Mouse (Mus musculus): ENCODE measurements around the gene Dlx4.

Dlx4 gene

DNA sequence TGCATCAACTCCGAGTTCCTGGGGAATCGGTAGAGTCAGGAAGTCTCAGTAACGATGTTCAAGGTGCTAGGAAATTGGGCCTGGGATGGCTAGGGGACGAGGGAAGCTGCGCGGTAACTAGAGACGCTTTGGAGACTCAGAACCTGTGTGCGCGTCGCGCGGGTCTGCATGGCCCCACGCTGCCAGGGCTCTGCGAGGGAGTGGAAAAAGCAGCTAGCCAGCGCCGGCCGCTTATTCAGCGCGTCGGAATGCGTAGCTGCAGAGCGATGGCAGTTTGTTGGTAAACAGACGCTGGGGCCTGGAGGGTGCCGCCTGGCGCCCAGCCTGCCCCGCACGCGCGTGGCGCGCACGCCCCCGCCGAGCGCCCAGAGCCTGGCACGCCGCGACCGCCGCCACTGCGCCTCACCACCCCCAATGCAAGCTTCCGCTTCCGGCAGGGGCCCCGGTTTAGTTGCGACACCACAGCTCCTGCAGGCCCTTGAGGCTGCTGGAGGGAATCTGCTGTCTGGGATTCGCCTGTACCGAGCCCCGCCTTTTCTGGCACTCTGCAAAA is at the start of gene Dlx4:
Gene Dlx4, minus strand, starts transcription at position 413 of the 553 bp plus-strand sequence.
- DNase-seq: peak; percentile 6

DNA sequence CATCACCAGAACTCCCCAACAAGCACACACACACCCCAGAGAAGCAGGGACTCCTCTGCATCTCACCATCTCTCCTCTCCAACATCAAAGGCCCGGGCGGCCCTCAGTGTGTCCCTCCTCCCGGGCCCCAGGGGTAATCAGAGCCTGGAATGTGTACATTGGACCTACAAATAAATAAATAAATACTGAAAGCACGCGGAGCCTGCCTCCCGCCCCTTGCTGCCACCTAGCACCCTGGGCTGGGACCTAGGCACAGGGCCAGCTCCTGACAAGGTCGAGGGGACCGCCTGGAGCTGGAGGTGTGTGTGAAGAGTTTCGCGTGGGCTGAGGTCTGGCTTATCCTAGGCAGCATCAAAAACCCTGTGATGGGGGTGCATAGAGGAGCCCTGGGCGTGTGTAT is 43.8 kb upstream of the Dlx4 start:
- DNase-seq: no peak

GRCm38 (mm10) chr11:95186826-95187225 is 40.8 kb upstream of the Dlx4 start:
- DNase-seq: no peak

- no peak for DNase-seq
Observed at GRCm38 (mm10) chr11:95185700-95186099, 39.6 kb upstream of the Dlx4 start.

GRCm38 (mm10) chr11:95184561-95184960 is 38.5 kb upstream of the Dlx4 start:
- no peak for DNase-seq

GRCm38 (mm10) chr11:95179311-95179710 is 33.2 kb upstream of the Dlx4 start:
- no peak for DNase-seq

- no peak for DNase-seq
Observed at GRCm38 (mm10) chr11:95165857-95166256, 19.8 kb upstream of the Dlx4 start.

DNA sequence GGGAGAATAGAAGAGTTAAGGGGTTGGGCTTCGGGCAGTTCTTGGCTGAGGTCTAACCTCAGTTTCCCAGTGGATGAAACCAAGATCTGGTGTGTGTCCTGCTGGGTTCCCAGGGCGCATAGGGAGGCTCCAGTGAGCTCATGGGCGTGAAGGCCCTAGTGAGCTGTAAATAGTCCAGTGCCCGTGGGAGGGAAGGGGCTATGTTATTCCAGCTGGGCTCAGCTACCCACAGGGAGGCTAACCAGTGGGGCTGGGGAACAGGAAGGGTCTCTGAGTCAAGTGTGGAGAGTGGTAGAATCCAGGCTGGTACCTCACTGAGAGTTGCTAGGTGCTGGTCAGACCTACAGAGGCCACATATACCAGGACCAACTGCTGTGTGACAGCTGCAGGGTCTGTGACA is 15.6 kb upstream of the Dlx4 start:
- DNase-seq: no peak

- no peak for DNase-seq
Observed at GRCm38 (mm10) chr11:95160693-95161092, 14.6 kb upstream of the Dlx4 start.

DNA sequence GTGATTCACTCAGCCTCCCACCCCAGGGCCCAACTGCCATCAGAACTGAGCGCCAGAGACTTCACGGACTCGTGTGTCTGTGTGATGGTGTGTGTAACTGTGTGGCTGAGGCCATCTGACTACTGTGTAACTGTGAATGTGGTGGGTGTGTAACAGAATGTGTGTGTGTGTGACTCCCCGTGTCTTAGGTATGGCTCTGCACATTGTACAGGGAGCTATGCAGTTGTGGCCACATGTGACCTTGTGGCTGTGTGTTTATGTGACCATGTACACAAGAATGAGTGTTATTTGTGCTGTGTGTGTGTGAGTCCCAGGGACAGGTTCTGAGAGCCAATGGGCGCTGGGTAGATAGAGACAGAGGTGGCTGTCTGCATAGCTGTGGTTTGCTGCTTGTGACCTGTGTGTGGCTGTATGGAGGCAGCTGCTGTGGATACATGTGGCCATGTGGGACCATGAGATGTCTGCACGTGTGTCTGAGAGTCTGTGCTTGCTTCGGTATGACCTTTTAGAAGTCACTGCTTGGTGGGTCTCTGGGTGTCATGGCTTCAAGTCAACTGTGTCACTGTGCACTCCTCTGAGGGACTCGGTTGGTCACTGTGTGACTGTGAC is 13.8 kb upstream of the Dlx4 start:
- no peak for DNase-seq

DNA sequence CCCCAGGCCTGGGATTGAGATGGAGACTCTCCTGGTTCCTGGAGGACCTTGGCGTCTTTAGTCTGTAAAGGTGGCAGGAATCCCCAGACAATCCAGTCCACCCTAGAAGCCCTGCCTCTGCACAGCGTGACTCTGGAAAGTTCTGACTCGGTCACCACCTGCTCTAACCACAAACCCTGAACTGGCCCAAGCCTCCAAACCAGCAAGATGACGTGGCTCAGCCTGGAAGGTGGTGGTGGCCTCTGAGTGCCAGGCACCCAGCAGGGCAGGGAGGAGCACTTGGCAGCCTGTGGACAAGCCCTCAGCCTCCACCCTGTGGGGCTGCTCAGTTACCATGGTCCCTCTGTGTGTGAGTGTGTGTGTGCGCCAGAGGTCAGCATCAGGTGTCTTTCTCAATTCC is 11.8 kb upstream of the Dlx4 start:
- DNase-seq: no peak

GRCm38 (mm10) chr11:95157356-95157755 is 11.3 kb upstream of the Dlx4 start:
- DNase-seq: no peak

DNA sequence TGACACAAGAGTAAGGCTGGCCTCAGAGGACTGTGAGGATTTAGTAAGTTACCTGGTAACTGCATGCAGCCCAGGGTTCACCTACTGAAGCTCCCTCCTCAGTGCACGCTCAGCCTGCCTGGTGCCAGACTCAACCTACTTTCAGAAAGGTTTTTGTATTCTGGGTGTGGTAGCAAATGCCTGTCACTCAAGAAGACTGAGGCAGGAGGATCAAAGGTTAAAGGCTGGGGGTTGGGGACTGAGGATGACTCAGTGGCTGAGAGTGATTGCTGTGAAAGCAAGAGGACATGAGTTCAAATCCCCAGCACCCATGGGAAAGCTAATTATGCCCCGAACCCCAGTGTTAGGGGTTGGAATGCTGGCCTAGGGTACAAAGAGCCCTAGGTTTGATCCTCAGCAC is 9.4 kb upstream of the Dlx4 start:
- DNase-seq: no peak

GRCm38 (mm10) chr11:95153681-95154080 is 7.6 kb upstream of the Dlx4 start:
- no peak for DNase-seq

DNA sequence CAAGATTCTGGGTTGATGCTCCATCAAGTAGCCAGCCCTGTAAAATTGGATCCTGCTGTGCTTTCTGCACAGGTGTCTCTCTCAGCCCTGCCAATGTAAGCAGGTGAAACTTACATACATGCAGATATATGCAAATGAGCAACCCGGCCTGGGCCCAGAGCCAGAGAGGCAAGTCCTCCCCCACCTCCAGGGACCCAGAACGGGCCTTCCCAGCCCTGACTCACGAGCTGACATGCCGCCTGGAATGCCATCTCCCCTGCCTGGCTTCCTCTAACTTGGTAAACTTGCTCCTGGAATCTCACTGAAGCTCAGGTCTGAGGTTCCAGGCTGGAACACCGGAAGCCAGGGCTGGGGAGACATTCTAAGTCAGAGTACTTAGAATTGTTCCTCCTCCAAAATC is 7.1 kb upstream of the Dlx4 start:
- DNase-seq: no peak

DNA sequence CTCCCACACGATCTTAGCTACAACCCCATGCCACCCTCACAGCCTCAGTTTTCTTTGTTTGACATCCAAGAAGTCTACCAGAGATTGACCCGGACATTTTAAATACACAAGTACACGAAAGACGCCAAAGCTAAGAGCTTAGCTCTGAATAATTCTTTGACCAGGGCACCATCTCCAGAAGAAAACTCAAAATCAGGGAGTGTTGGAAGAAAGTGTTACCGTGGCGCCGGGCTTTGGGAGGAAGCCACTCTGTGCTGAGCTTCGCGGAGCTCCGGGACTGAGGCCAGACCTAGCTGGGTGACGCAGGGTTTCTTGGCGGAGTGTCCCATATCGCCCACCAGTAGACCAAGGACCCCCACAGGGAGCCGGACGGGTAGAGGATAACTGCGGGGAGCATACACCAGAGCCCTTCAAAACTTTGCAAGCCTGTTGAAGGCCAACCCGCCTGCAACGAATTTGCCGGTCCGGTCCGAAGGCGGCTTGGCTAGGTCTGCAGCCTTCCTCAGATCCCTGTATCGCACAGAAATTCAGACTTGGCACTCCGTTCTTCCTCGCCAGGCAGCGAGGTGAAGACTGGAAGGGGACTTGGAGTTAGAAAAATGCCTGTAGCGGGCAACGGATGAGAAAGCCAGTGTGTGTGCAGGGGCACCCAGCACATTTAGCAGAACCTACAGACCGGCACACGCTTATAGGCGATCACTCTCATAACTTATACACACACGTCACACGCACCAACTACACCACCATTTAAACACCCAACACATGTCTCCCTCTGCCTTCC is 4.4 kb upstream of the Dlx4 start:
- no peak for DNase-seq

GRCm38 (mm10) chr11:95149462-95150268 is 3.6 kb upstream of the Dlx4 start:
- no peak for DNase-seq

GRCm38 (mm10) chr11:95148754-95149153 is 2.7 kb upstream of the Dlx4 start:
- DNase-seq: no peak

- no peak for DNase-seq
Observed at GRCm38 (mm10) chr11:95144946-95145483, 1.0 kb downstream of the Dlx4 start.

GRCm38 (mm10) chr11:95144091-95144945 is 1.7 kb downstream of the Dlx4 start:
- no peak for DNase-seq

GRCm38 (mm10) chr11:95143663-95144062 is 2.4 kb downstream of the Dlx4 start:
- DNase-seq: no peak

DNA sequence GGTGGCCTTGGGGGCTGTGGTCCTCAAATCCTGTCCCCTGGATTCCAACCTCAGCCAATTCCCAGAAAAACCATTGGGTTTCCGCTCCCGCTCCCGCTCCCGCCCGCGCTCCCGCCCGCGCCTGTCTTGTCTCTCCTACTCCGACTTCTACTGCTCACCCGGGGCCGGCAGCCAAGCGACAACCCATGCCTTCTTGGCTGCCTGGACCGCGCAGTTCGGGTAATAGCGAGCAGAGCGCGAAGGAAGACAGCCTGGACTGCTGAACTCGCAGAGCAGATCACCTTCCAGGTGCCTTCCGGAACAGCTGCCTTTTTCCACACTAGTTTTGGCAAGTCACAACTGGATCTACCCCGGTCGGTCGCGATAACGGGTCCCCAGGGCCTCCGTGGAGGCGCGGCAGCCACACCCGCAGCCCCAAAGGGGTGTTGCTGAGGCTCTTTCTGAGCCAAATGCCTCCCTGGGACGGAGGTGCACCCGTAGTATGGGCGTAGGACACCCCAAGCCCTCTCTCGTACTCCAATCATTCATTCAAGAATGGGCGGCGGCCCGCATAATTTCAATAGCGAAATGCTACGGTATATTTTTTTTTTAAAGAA is 3.0 kb downstream of the Dlx4 start:
- no peak for DNase-seq
